Comparison of ENCODE assay signal across 8 mouse cellular contexts in genomic region chr11:121421553-121422173, GRCm38 (mm10). TPM values are rescaled to one million over a fixed set of nuclear protein-coding genes. Genes with fewer than 3 reads are reported as not detected.
DNase-seq lines count a peak whose midpoint lies in the region; ATAC-seq and TF ChIP-seq lines count a peak whose summit lies in the region.

No protein-coding gene starts in this region.

- peaks cover 3% of the 10 kb centered on the region; the same call in 1 of the 2 replicates for H3K79me2 ChIP-seq in MEL (ENCODE audit: control insufficient read depth, insufficient read depth, low read length, poor library complexity)

- TF ChIP-seq POLR2A in MEL (IDR thresholded peaks at IDR 0.05; ENCODE audit: control insufficient read depth in 1 of 2, insufficient read depth in 1 of 2, low read depth in 1 of 2, low read length in 2 of 2, poor library complexity in 1 of 2) = no peak

- WGBS in lung, embryonic 16.5 days = under 1% methylated on average over 28 of the region's 28 CpGs
- under 1% methylated on average over 28 of the region's 28 CpGs for WGBS in stomach, postnatal 0 days

- ATAC-seq in hematopoietic stem cell, adult 5-6 weeks (replicated peaks in 1 of 2; ENCODE audit: insufficient read depth in 1 of 2, low FRiP score in 2 of 2, low TSS enrichment in 1 of 2, low read depth in 1 of 2, poor library complexity in 2 of 2, severe bottlenecking in 2 of 2) = peak; percentile 30 to 38
- ATAC-seq in lung, embryonic 16.5 days (ENCODE audit: low read depth) = peak; percentile 51
- ATAC-seq in stomach, postnatal 0 days (ENCODE audit: low FRiP score, low TSS enrichment) = peak; percentile 59; the same call in 1 of the 2 replicates

- H3K9ac ChIP-seq in MEL (ENCODE audit: control insufficient read depth, low read depth, low read length, poor library complexity, severe bottlenecking) = peak overlapping the region; percentile 83
- H3K9ac ChIP-seq in lung, embryonic 16.5 days (ENCODE audit: low read length) = peak overlapping the region; percentile 84
- H3K9ac ChIP-seq in stomach, postnatal 0 days (ENCODE audit: low read length) = peak overlapping the region; percentile 75

- H3K4me2 ChIP-seq in lung, embryonic 16.5 days (ENCODE audit: low read depth, low read length) = peak overlapping the region; percentile 90
- peak overlapping the region; percentile 90 for H3K4me2 ChIP-seq in stomach, postnatal 0 days (replicated peaks; ENCODE audit: low read depth)

- intact Hi-C loops in gastrocnemius, adult 2 months (cut with DNase I) = loop anchor here (2.0 kb wide), 1 partner anchor 25 kb away; no protein-coding TSS in a partner anchor
- intact Hi-C loops in gastrocnemius, postnatal 36 days (cut with DNase I) = loop anchor here (5.0 kb wide), 1 partner anchor 34 kb away; the partner anchor contains the start of gene Rab40b

- peaks cover 0 to 11% of the 10 kb centered on the region in 2 experiments; a peak in 2 of 4 replicates for H3K36me3 ChIP-seq in MEL (ENCODE audit: control insufficient read depth in 1 of 2, insufficient read depth in 2 of 2, low read length in 2 of 2)
- no peaks in the 10 kb centered on the region for H3K36me3 ChIP-seq in lung, embryonic 16.5 days (ENCODE audit: control insufficient read depth, insufficient read depth, low read length)
- H3K36me3 ChIP-seq in stomach, postnatal 0 days (ENCODE audit: control insufficient read depth, insufficient read depth, low read length) = no peaks in the 10 kb centered on the region

- H3K27ac ChIP-seq in gastrocnemius, adult 2 months = peak overlapping the region; percentile 93
- peak overlapping the region; percentile 17 for H3K27ac ChIP-seq in MEL (ENCODE audit: control insufficient read depth, low read depth, low read length)
- H3K27ac ChIP-seq in lung, embryonic 16.5 days (ENCODE audit: low read length) = peak overlapping the region; percentile 32; the same call in 1 of the 2 replicates
- H3K27ac ChIP-seq in stomach, postnatal 0 days (replicated peaks) = peak overlapping the region; percentile 46; the same call in 1 of the 2 replicates

- no peak for TF ChIP-seq RAD21 in MEL (IDR thresholded peaks at IDR 0.05; ENCODE audit: low read depth, low read length)

- H3K4me3 ChIP-seq in gastrocnemius, adult 2 months = peak overlapping the region; percentile 91
- H3K4me3 ChIP-seq in MEL (ENCODE audit: control insufficient read depth in 1 of 2, insufficient read depth in 1 of 2, low read depth in 2 of 2, low read length in 2 of 2) = peak overlapping the region; percentile 91 to 94
- peak overlapping the region; percentile 82 for H3K4me3 ChIP-seq in lung, embryonic 16.5 days (ENCODE audit: low read length)
- peak overlapping the region; percentile 71 for H3K4me3 ChIP-seq in stomach, postnatal 0 days (ENCODE audit: low read depth, low read length)

- no peaks in the 10 kb centered on the region for H3K9me3 ChIP-seq in MEL (replicated peaks; ENCODE audit: insufficient read depth, low read length)
- no peaks in the 10 kb centered on the region for H3K9me3 ChIP-seq in lung, embryonic 16.5 days (ENCODE audit: control insufficient read depth, low read length)
- no peaks in the 10 kb centered on the region for H3K9me3 ChIP-seq in stomach, postnatal 0 days (ENCODE audit: control insufficient read depth, low read length)

- no peak for TF ChIP-seq CTCF in gastrocnemius, adult 2 months (IDR thresholded peaks at IDR 0.05)
- TF ChIP-seq CTCF in MEL (IDR thresholded peaks at IDR 0.05 in 2 of 3, conservative IDR thresholded peaks at IDR 0.05 in 1 of 3; ENCODE audit: control insufficient read depth in 1 of 3, insufficient read depth in 1 of 3, low read depth in 2 of 3, low read length in 3 of 3, poor library complexity in 1 of 3, severe bottlenecking in 1 of 3) = no peak
- TF ChIP-seq CTCF in stomach, postnatal 0 days (IDR thresholded peaks at IDR 0.05; ENCODE audit: low read depth) = no peak

- H3K27me3 ChIP-seq in MEL (ENCODE audit: control insufficient read depth in 1 of 2, insufficient read depth in 2 of 2, low read length in 2 of 2) = no peaks in the 10 kb centered on the region
- no peaks in the 10 kb centered on the region for H3K27me3 ChIP-seq in lung, embryonic 16.5 days (ENCODE audit: control insufficient read depth, insufficient read depth, low read depth, low read length)
- no peaks in the 10 kb centered on the region for H3K27me3 ChIP-seq in stomach, postnatal 0 days (ENCODE audit: control insufficient read depth, insufficient read depth, low read length)

- TF ChIP-seq EP300 in MEL (IDR thresholded peaks at IDR 0.05; ENCODE audit: low read depth in 1 of 2, low read length in 2 of 2) = 0 out of 4 replicates have a peak, but pooled peaks of 1 of the 2 experiments have one; percentile 25
- TF ChIP-seq EP300 in stomach, postnatal 0 days (optimal IDR thresholded peaks at IDR 0.05) = no peak

- DNase-seq in gastrocnemius, adult 2 months = no peak
- DNase-seq in gastrocnemius, postnatal 36 days = no peak
- DNase-seq in MEL (ENCODE audit: low read depth, low spot score) = peak; percentile 70
- DNase-seq in stomach, postnatal 0 days (ENCODE audit: low spot score) = no peak
- DNase-seq in thymus, postnatal 0 days (ENCODE audit: low spot score) = no peak
- no peak for DNase-seq in thymus, postnatal 36 days

- peaks cover 2 to 5% of the 10 kb centered on the region in 2 experiments for H3K4me1 ChIP-seq in MEL (ENCODE audit: control insufficient read depth in 1 of 2, insufficient read depth in 2 of 2, low read length in 2 of 2)
- H3K4me1 ChIP-seq in lung, embryonic 16.5 days (replicated peaks; ENCODE audit: control insufficient read depth, insufficient read depth, low read length) = peaks cover 10% of the 10 kb centered on the region
- H3K4me1 ChIP-seq in stomach, postnatal 0 days (replicated peaks; ENCODE audit: control insufficient read depth, insufficient read depth) = no peaks in the 10 kb centered on the region

TF ChIP-seq in MEL, 35 proteins besides CTCF, POLR2A, EP300 and RAD21:
- no peak for TF ChIP-seq ZNF384 (IDR thresholded peaks at IDR 0.05; ENCODE audit: low read depth, low read length)
- TF ChIP-seq GABPA (IDR thresholded peaks at IDR 0.05; ENCODE audit: low read depth, low read length) = no peak
- TF ChIP-seq SIN3A (IDR thresholded peaks at IDR 0.05; ENCODE audit: low read length) = 0 out of 2 replicates have a peak, but pooled peaks have one; percentile 10
- peak; percentile 80 for TF ChIP-seq MXI1 (IDR thresholded peaks at IDR 0.05; ENCODE audit: low read depth, low read length)
- no peak for TF ChIP-seq HCFC1 (IDR thresholded peaks at IDR 0.05; ENCODE audit: low read depth, low read length)
- TF ChIP-seq MYC (IDR thresholded peaks at IDR 0.05; ENCODE audit: low read depth, low read length) = peak; percentile 65; the same call in 1 of the 2 replicates

RNA-seq across cellular contexts. Expression of gene Fn3krp, which starts 0.5 kb away (rescaled TPM):
- 1 to 10 TPM; 3.7 to 4.8 TPM for total RNA-seq in gastrocnemius, adult 2 months (2021)
- 1 to 10 TPM; 3.2 to 3.6 TPM for total RNA-seq in gastrocnemius, postnatal 36 days (2021)
- 22.5 and 25.9 TPM in 2 replicates for total RNA-seq in MEL (2012; rRNA removed)
- 10 to 100 TPM in 1 of 2 experiments, 1 to 10 TPM in 1; 6.8 to 77.1 TPM for polyA plus RNA-seq in MEL (2012; ENCODE audit: insufficient read depth in 1 of 2, insufficient read length in 2 of 2, low read depth in 1 of 2, low replicate concordance in 2 of 2, missing spikeins in 1 of 2)
- total RNA-seq in hematopoietic stem cell, adult 5-6 weeks (2017) = 14.4 and 26.5 TPM in 2 replicates
- polyA plus RNA-seq in lung, embryonic 16.5 days (2015; fragmentation: Nextera tagmentation; extraction: Ambion mirVana) = 6.7 and 9.3 TPM in 2 replicates
- polyA plus RNA-seq in stomach, postnatal 0 days (2015; fragmentation: Nextera tagmentation; extraction: Ambion mirVana) = 3.7 and 4.6 TPM in 2 replicates
- 7.4 and 7.8 TPM in 2 replicates for polyA plus RNA-seq in thymus, postnatal 0 days (2015; fragmentation: Nextera tagmentation; extraction: Ambion mirVana)

RNA-seq across cellular contexts. Expression of gene Fn3k, which starts 13.1 kb away (rescaled TPM):
- total RNA-seq in gastrocnemius, adult 2 months (2021) = 10 to 100 TPM; 17.6 to 20.6 TPM
- 10 to 100 TPM; 14.4 to 17.6 TPM for total RNA-seq in gastrocnemius, postnatal 36 days (2021)
- total RNA-seq in MEL (2012; rRNA removed) = 0.27 TPM in 1 of 2 replicates, not detected in the other
- under 1 TPM in 1 of 2 experiments, not detected in 1; 0.07 TPM for polyA plus RNA-seq in MEL (2012; ENCODE audit: insufficient read depth in 1 of 2, insufficient read length in 2 of 2, low read depth in 1 of 2, low replicate concordance in 2 of 2, missing spikeins in 1 of 2)
- total RNA-seq in hematopoietic stem cell, adult 5-6 weeks (2017) = 1.1 and 1.8 TPM in 2 replicates
- polyA plus RNA-seq in lung, embryonic 16.5 days (2015; fragmentation: Nextera tagmentation; extraction: Ambion mirVana) = 0.60 and 1.3 TPM in 2 replicates
- polyA plus RNA-seq in stomach, postnatal 0 days (2015; fragmentation: Nextera tagmentation; extraction: Ambion mirVana) = 0.44 and 0.52 TPM in 2 replicates
- 6.8 and 6.9 TPM in 2 replicates for polyA plus RNA-seq in thymus, postnatal 0 days (2015; fragmentation: Nextera tagmentation; extraction: Ambion mirVana)

RNA-seq across cellular contexts. Expression of gene Tbcd, which starts 30.1 kb away (rescaled TPM):
- 10 to 100 TPM; 13.8 to 14.8 TPM for total RNA-seq in gastrocnemius, adult 2 months (2021)
- 10 to 100 TPM; 12.5 to 12.7 TPM for total RNA-seq in gastrocnemius, postnatal 36 days (2021)
- 65.3 and 72.3 TPM in 2 replicates for total RNA-seq in MEL (2012; rRNA removed)
- polyA plus RNA-seq in MEL (2012; ENCODE audit: insufficient read depth in 1 of 2, insufficient read length in 2 of 2, low read depth in 1 of 2, low replicate concordance in 2 of 2, missing spikeins in 1 of 2) = 10 to 100 TPM in 1 of 2 experiments, not detected in 1; 50.0 TPM
- 47.0 and 50.4 TPM in 2 replicates for total RNA-seq in hematopoietic stem cell, adult 5-6 weeks (2017)
- 31.6 and 35.6 TPM in 2 replicates for polyA plus RNA-seq in lung, embryonic 16.5 days (2015; fragmentation: Nextera tagmentation; extraction: Ambion mirVana)
- polyA plus RNA-seq in stomach, postnatal 0 days (2015; fragmentation: Nextera tagmentation; extraction: Ambion mirVana) = 36.8 and 41.3 TPM in 2 replicates
- 45.5 and 51.7 TPM in 2 replicates for polyA plus RNA-seq in thymus, postnatal 0 days (2015; fragmentation: Nextera tagmentation; extraction: Ambion mirVana)

RNA-seq across cellular contexts. Expression of gene Rab40b, which starts 33.6 kb away (rescaled TPM):
- 10 to 100 TPM in 1 of 2 experiments, 1 to 10 TPM in 1; 9.9 to 11.8 TPM for total RNA-seq in gastrocnemius, adult 2 months (2021)
- 10 to 100 TPM in 1 of 2 experiments, 1 to 10 TPM in 1; 6.0 to 16.3 TPM for total RNA-seq in gastrocnemius, postnatal 36 days (2021)
- 0.23 and 0.39 TPM in 2 replicates for total RNA-seq in MEL (2012; rRNA removed)
- not detected for polyA plus RNA-seq in MEL (2012; ENCODE audit: insufficient read depth in 1 of 2, insufficient read length in 2 of 2, low read depth in 1 of 2, low replicate concordance in 2 of 2, missing spikeins in 1 of 2)
- total RNA-seq in hematopoietic stem cell, adult 5-6 weeks (2017) = 1.4 and 1.5 TPM in 2 replicates
- 6.0 and 7.1 TPM in 2 replicates for polyA plus RNA-seq in lung, embryonic 16.5 days (2015; fragmentation: Nextera tagmentation; extraction: Ambion mirVana)
- polyA plus RNA-seq in stomach, postnatal 0 days (2015; fragmentation: Nextera tagmentation; extraction: Ambion mirVana) = 5.5 and 6.1 TPM in 2 replicates
- 0.64 and 1.0 TPM in 2 replicates for polyA plus RNA-seq in thymus, postnatal 0 days (2015; fragmentation: Nextera tagmentation; extraction: Ambion mirVana)

Comparison
In these comparisons a context has a peak if more than half of its experiments do, and no peak if none do; other contexts are left out.
1. H3K27ac ChIP-seq: peak in every context shown above with its lines; median percentile 93 in gastrocnemius, adult 2 months; 46 in stomach, postnatal 0 days; 32 in lung, embryonic 16.5 days; 17 in MEL.